Mouse (Mus musculus): ENCODE measurements at regions not wholly inside any gene's neighbourhood (a gene's known extent, or its start where the extent isn't known, plus 50 kb on each side); places are given as distances from the start of the nearest gene placed in this dataset.
A peak's percentile ranks its signal among the peaks of the same experiment; 100 is the strongest.

- no peak overlapping the region for H3K27ac ChIP-seq
- no peak for DNase-seq (ENCODE audit: low spot score in 2 of 2)
- H3K4me3 ChIP-seq, result no peak overlapping the region
- peak; percentile 74 for TF ChIP-seq CTCF (conservative IDR thresholded peaks at IDR 0.05)
Measured at GRCm38 (mm10) chrX:86490309-86490708, 185.4 kb upstream of the Mageb4 start.

Measured in layer of hippocampus, adult 2 months (tissue).